Mouse (Mus musculus): ENCODE measurements around the gene Disc1. TPM values are rescaled to one million over a fixed set of nuclear protein-coding genes. Genes with fewer than 3 reads are reported as not detected.
A peak's percentile ranks its signal among the peaks of the same experiment; 100 is the strongest.

Gene Disc1
- polyA plus RNA-seq, 1 experiment from 2014 or later, result 1.00 TPM

GRCm38 (mm10) chr8:125240763-125241162, 186.8 kb downstream of the Disc1 start:
- H3K4me3 ChIP-seq (replicated peaks), result no peak overlapping the region
- no peak overlapping the region for H3K27ac ChIP-seq
- no peaks in the 10 kb centered on the region for H3K9me3 ChIP-seq
- ATAC-seq, result no peak
- H3K4me1 ChIP-seq (replicated peaks), result peaks cover 62% of the 10 kb centered on the region
- no peak overlapping the region for H3K9ac ChIP-seq (replicated peaks)
- no peaks in the 10 kb centered on the region for H3K36me3 ChIP-seq
- H3K27me3 ChIP-seq, result peaks cover 18% of the 10 kb centered on the region
- H3K4me2 ChIP-seq (replicated peaks), result no peak overlapping the region
- WGBS, result 78% methylated on average over 4 of the region's 4 CpGs

GRCm38 (mm10) chr8:125242382-125242781, 188.4 kb downstream of the Disc1 start:
- H3K4me3 ChIP-seq (replicated peaks), result no peak overlapping the region
- ATAC-seq, result no peak
- peaks cover 56% of the 10 kb centered on the region for H3K4me1 ChIP-seq (replicated peaks)
- H3K9me3 ChIP-seq, result no peaks in the 10 kb centered on the region
- H3K27me3 ChIP-seq, result peaks cover 18% of the 10 kb centered on the region
- no peak overlapping the region for H3K4me2 ChIP-seq (replicated peaks)
- H3K9ac ChIP-seq (replicated peaks), result no peak overlapping the region
- no peak overlapping the region for H3K27ac ChIP-seq
- no peaks in the 10 kb centered on the region for H3K36me3 ChIP-seq
- WGBS, result 58% methylated on average over 10 of the region's 10 CpGs

GRCm38 (mm10) chr8:125242921-125243320, 188.9 kb downstream of the Disc1 start:
- H3K4me1 ChIP-seq (replicated peaks), result peaks cover 54% of the 10 kb centered on the region
- no peaks in the 10 kb centered on the region for H3K9me3 ChIP-seq
- no peak overlapping the region for H3K27ac ChIP-seq
- H3K4me2 ChIP-seq (replicated peaks), result no peak overlapping the region
- 30% methylated on average over 4 of the region's 4 CpGs for WGBS
- H3K9ac ChIP-seq (replicated peaks), result no peak overlapping the region
- 0 out of 2 replicates have a peak, but pooled peaks have one; percentile 35 for ATAC-seq
- H3K4me3 ChIP-seq (replicated peaks), result no peak overlapping the region
- no peaks in the 10 kb centered on the region for H3K36me3 ChIP-seq
- H3K27me3 ChIP-seq, result peaks cover 18% of the 10 kb centered on the region

GRCm38 (mm10) chr8:125246737-125247292, 192.8 kb downstream of the Disc1 start:
- peaks cover 25% of the 10 kb centered on the region for H3K27me3 ChIP-seq
- H3K27ac ChIP-seq, result no peak overlapping the region
- H3K9me3 ChIP-seq, result no peaks in the 10 kb centered on the region
- H3K4me1 ChIP-seq (replicated peaks), result peaks cover 24% of the 10 kb centered on the region
- H3K9ac ChIP-seq (replicated peaks), result no peak overlapping the region
- no peak overlapping the region for H3K4me2 ChIP-seq (replicated peaks)
- 49% methylated on average over 7 of the region's 7 CpGs for WGBS
- no peak overlapping the region for H3K4me3 ChIP-seq (replicated peaks)
- no peaks in the 10 kb centered on the region for H3K36me3 ChIP-seq
- no peak for ATAC-seq

- H3K9me3 ChIP-seq, result no peaks in the 10 kb centered on the region
- WGBS, result 0% methylated on average over 1 of the region's 1 CpGs
- H3K4me1 ChIP-seq (replicated peaks), result peaks cover 18% of the 10 kb centered on the region
- no peaks in the 10 kb centered on the region for H3K36me3 ChIP-seq
- H3K4me3 ChIP-seq (replicated peaks), result no peak overlapping the region
- H3K9ac ChIP-seq (replicated peaks), result no peak overlapping the region
- H3K4me2 ChIP-seq (replicated peaks), result no peak overlapping the region
- no peak for ATAC-seq
- peaks cover 25% of the 10 kb centered on the region for H3K27me3 ChIP-seq
- H3K27ac ChIP-seq, result no peak overlapping the region
Observed at GRCm38 (mm10) chr8:125247349-125247748, 193.4 kb downstream of the Disc1 start.

GRCm38 (mm10) chr8:125252946-125253345, 199.0 kb downstream of the Disc1 start:
- Histone ChIP-seq H3K4me1 (replicated peaks) (peaks cover 36% of the 10 kb centered on the region), H3K9me3 (no peaks in the 10 kb centered on the region), H3K27ac (peak overlapping the region; percentile 98), H3K36me3 (no peaks in the 10 kb centered on the region), H3K9ac (replicated peaks) (no peak overlapping the region), H3K27me3 (peaks cover 12% of the 10 kb centered on the region; the same call in 1 of the 2 replicates), H3K4me2 (replicated peaks) (no peak overlapping the region), H3K4me3 (replicated peaks) (no peak overlapping the region)
- ATAC-seq, result no peak
- 94% methylated on average over 4 of the region's 4 CpGs for WGBS

- H3K36me3 ChIP-seq, result no peaks in the 10 kb centered on the region
- peaks cover 42% of the 10 kb centered on the region for H3K4me1 ChIP-seq (replicated peaks)
- peak overlapping the region; percentile 65 for H3K9ac ChIP-seq (replicated peaks)
- H3K4me2 ChIP-seq (replicated peaks), result peak overlapping the region; percentile 69
- peaks cover 12% of the 10 kb centered on the region; the same call in 1 of the 2 replicates for H3K27me3 ChIP-seq
- H3K9me3 ChIP-seq, result no peaks in the 10 kb centered on the region
- H3K27ac ChIP-seq, result peak overlapping the region; percentile 98
- ATAC-seq, result peak; percentile 24
- peak overlapping the region; percentile 38 for H3K4me3 ChIP-seq (replicated peaks)
- 19% methylated on average over 10 of the region's 10 CpGs for WGBS
Observed at GRCm38 (mm10) chr8:125253505-125254180, 199.6 kb downstream of the Disc1 start.

- peak overlapping the region; percentile 38 for H3K4me3 ChIP-seq (replicated peaks)
- 1% methylated on average over 23 of the region's 23 CpGs for WGBS
- peak overlapping the region; percentile 69 for H3K4me2 ChIP-seq (replicated peaks)
- H3K27me3 ChIP-seq, result peaks cover 12% of the 10 kb centered on the region; the same call in 1 of the 2 replicates
- peaks cover 48% of the 10 kb centered on the region for H3K4me1 ChIP-seq (replicated peaks)
- H3K36me3 ChIP-seq, result no peaks in the 10 kb centered on the region
- H3K27ac ChIP-seq, result peak overlapping the region; percentile 98
- peak overlapping the region; percentile 65 for H3K9ac ChIP-seq (replicated peaks)
- peak; percentile 86 for ATAC-seq
- H3K9me3 ChIP-seq, result no peaks in the 10 kb centered on the region
Observed at GRCm38 (mm10) chr8:125254188-125255005, 200.4 kb downstream of the Disc1 start.

- 27% methylated on average over 11 of the region's 11 CpGs for WGBS
- Histone ChIP-seq H3K4me2 (replicated peaks) (peak overlapping the region; percentile 69), H3K27me3 (peaks cover 12% of the 10 kb centered on the region; the same call in 1 of the 2 replicates), H3K36me3 (no peaks in the 10 kb centered on the region), H3K4me1 (replicated peaks) (peaks cover 48% of the 10 kb centered on the region), H3K27ac (peak overlapping the region; percentile 98), H3K9ac (replicated peaks) (peak overlapping the region; percentile 65), H3K9me3 (no peaks in the 10 kb centered on the region), H3K4me3 (replicated peaks) (peak overlapping the region; percentile 38)
- peak; percentile 80 for ATAC-seq
Observed at GRCm38 (mm10) chr8:125255006-125255685, 201.2 kb downstream of the Disc1 start.

- 66% methylated on average over 2 of the region's 2 CpGs for WGBS
- Histone ChIP-seq H3K4me1 (replicated peaks) (peaks cover 48% of the 10 kb centered on the region), H3K4me3 (replicated peaks) (no peak overlapping the region), H3K9me3 (no peaks in the 10 kb centered on the region), H3K9ac (replicated peaks) (no peak overlapping the region), H3K27ac (no peak overlapping the region), H3K27me3 (0 out of 2 replicates have a peak, but pooled peaks cover 7% of the 10 kb centered on the region), H3K36me3 (no peaks in the 10 kb centered on the region), H3K4me2 (replicated peaks) (no peak overlapping the region)
- no peak for ATAC-seq
Observed at GRCm38 (mm10) chr8:125257660-125258059, 203.7 kb downstream of the Disc1 start.

GRCm38 (mm10) chr8:125258806-125259500, 205.0 kb downstream of the Disc1 start:
- Histone ChIP-seq H3K9me3 (no peaks in the 10 kb centered on the region), H3K4me2 (replicated peaks) (no peak overlapping the region), H3K27me3 (0 out of 2 replicates have a peak, but pooled peaks cover 8% of the 10 kb centered on the region), H3K9ac (replicated peaks) (no peak overlapping the region), H3K36me3 (no peaks in the 10 kb centered on the region), H3K4me1 (replicated peaks) (peaks cover 37% of the 10 kb centered on the region), H3K27ac (peak overlapping the region; percentile 44; the same call in 1 of the 2 replicates), H3K4me3 (replicated peaks) (no peak overlapping the region)
- no peak for ATAC-seq
- WGBS, result 80% methylated on average over 8 of the region's 8 CpGs
